Mouse (Mus musculus) liver, embryonic 13.5 days (tissue): Measurements from ENCODE around the gene Lmnb2. TPM values are rescaled to one million over a fixed set of nuclear protein-coding genes. Genes with fewer than 3 reads are reported as not detected.

Experiments
- ATAC-seq: fragments of 200-750 bp; cut with Nextera tagmentation; 2 replicates; pipeline ENCODE4 v1.8.0; 2017; ENCODE audit warnings: low read depth, mild to moderate bottlenecking, moderate number of reproducible peaks, moderate library complexity
- DNase-seq: peaks from one replicate; pipeline ENCODE4 v3.0.0; 2022
- H3K27ac ChIP-seq: fragments of 300-500 bp; sonication (generic); 2 replicates; pipeline ENCODE4 v1.5.1; 2015; ENCODE audit warnings: moderate library complexity, mild to moderate bottlenecking, inconsistent platforms
- H3K27me3 ChIP-seq: fragments of 300-500 bp; sonication (generic); 2 replicates; pipeline ENCODE4 v1.6.1; 2015; ENCODE audit warnings: mild to moderate bottlenecking, inconsistent platforms
- H3K36me3 ChIP-seq: fragments of 300-500 bp; sonication (generic); 2 replicates; pipeline ENCODE4 v1.6.1; 2015; ENCODE audit warnings: mild to moderate bottlenecking, inconsistent platforms
- H3K4me1 ChIP-seq: fragments of 300-500 bp; sonication (generic); replicated peaks from 2 replicates; pipeline ENCODE4 v1.6.1; 2015; ENCODE audit warnings: inconsistent platforms
- H3K4me2 ChIP-seq: fragments of 300-500 bp; sonication (generic); 2 replicates; pipeline ENCODE4 v1.6.1; 2015; ENCODE audit warnings: inconsistent platforms, mild to moderate bottlenecking, moderate library complexity
- H3K4me3 ChIP-seq: fragments of 300-500 bp; sonication (generic); replicated peaks from 2 replicates; pipeline ENCODE4 v1.5.1; 2015; ENCODE audit warnings: mild to moderate bottlenecking, inconsistent platforms
- H3K9ac ChIP-seq: fragments of 300-500 bp; sonication (generic); 2 replicates; pipeline ENCODE4 v1.6.1; 2015; ENCODE audit warnings: mild to moderate bottlenecking, inconsistent platforms
- H3K9me3 ChIP-seq: fragments of 300-500 bp; sonication (generic); replicated peaks from 2 replicates; pipeline ENCODE4 v1.6.1; 2016; ENCODE audit warnings: inconsistent platforms
- WGBS: fragments of 180-500 bp; shearing (Covaris S2); methylation state at CpG from one replicate; pipeline ENCODE4 v1.1.7; 2015; ENCODE audit not compliant: insufficient replicate concordance; 5-methylcytosine and 5-hydroxymethylcytosine counted together
- polyA plus RNA-seq: library from polyadenylated mRNA; unstranded; fragments of >200 nt; fragmentation: Nextera tagmentation; extraction: Ambion mirVana; gene quantifications from 2 replicates; pipeline ENCODE4 v1.2.1, GENCODE M21; 2015

Lmnb2 gene
- polyA plus RNA-seq, 1 experiment from 2014 or later: 14.0 TPM

GRCm38 (mm10) chr10:80896581-80897485, 21.2 kb downstream of the Lmnb2 start:
- Histone ChIP-seq H3K36me3 (peaks cover 21% of the 10 kb centered on the region), H3K4me3 (no peak overlapping the region), H3K9me3 (no peaks in the 10 kb centered on the region), H3K9ac (no peak overlapping the region), H3K4me2 (no peak overlapping the region), H3K27me3 (no peaks in the 10 kb centered on the region), H3K27ac (no peak overlapping the region), H3K4me1 (peaks cover 37% of the 10 kb centered on the region)
- ATAC-seq: no peak
- 64% methylated on average over 24 of the region's 24 CpGs for WGBS
- no peak for DNase-seq

GRCm38 (mm10) chr10:80895697-80896096, 22.3 kb downstream of the Lmnb2 start:
- H3K4me2 ChIP-seq: no peak overlapping the region
- H3K4me1 ChIP-seq: peaks cover 30% of the 10 kb centered on the region
- H3K9me3 ChIP-seq: no peaks in the 10 kb centered on the region
- no peak overlapping the region for H3K4me3 ChIP-seq
- ATAC-seq (no peak), DNase-seq (no peak)
- no peak overlapping the region for H3K9ac ChIP-seq
- peaks cover 3% of the 10 kb centered on the region for H3K27me3 ChIP-seq
- H3K27ac ChIP-seq: no peak overlapping the region
- 56% methylated on average over 6 of the region's 6 CpGs for WGBS
- peaks cover 21% of the 10 kb centered on the region for H3K36me3 ChIP-seq

GRCm38 (mm10) chr10:80895100-80895499, 22.9 kb downstream of the Lmnb2 start:
- no peaks in the 10 kb centered on the region for H3K9me3 ChIP-seq
- ATAC-seq: no peak

GRCm38 (mm10) chr10:80887181-80887580, 30.9 kb downstream of the Lmnb2 start:
- no peaks in the 10 kb centered on the region for H3K36me3 ChIP-seq
- H3K4me3 ChIP-seq: no peak overlapping the region
- peaks cover 51% of the 10 kb centered on the region for H3K27me3 ChIP-seq

More at GRCm38 (mm10) chr10:80895100-80895499, 22.9 kb downstream of the Lmnb2 start:
- H3K4me1 ChIP-seq: peaks cover 30% of the 10 kb centered on the region
- no peak overlapping the region for H3K9ac ChIP-seq
- no peak overlapping the region for H3K4me3 ChIP-seq
- H3K27me3 ChIP-seq: peaks cover 9% of the 10 kb centered on the region
- H3K4me2 ChIP-seq: no peak overlapping the region
- 79% methylated on average over 7 of the region's 7 CpGs for WGBS
- DNase-seq: no peak
- peaks cover 21% of the 10 kb centered on the region for H3K36me3 ChIP-seq
- no peak overlapping the region for H3K27ac ChIP-seq

GRCm38 (mm10) chr10:80881301-80881700, 36.7 kb downstream of the Lmnb2 start:
- H3K36me3 ChIP-seq: no peaks in the 10 kb centered on the region
- ATAC-seq (no peak), DNase-seq (peak; percentile 75)
- no peak overlapping the region for H3K9ac ChIP-seq
- peaks cover 11% of the 10 kb centered on the region for H3K27me3 ChIP-seq
- 17% methylated on average over 10 of the region's 10 CpGs for WGBS
- H3K4me1 ChIP-seq: peaks cover 43% of the 10 kb centered on the region
- H3K9me3 ChIP-seq: no peaks in the 10 kb centered on the region
- H3K27ac ChIP-seq: no peak overlapping the region
- no peak overlapping the region for H3K4me2 ChIP-seq
- no peak overlapping the region for H3K4me3 ChIP-seq

More at GRCm38 (mm10) chr10:80887181-80887580, 30.9 kb downstream of the Lmnb2 start:
- no peak overlapping the region for H3K4me2 ChIP-seq
- DNase-seq: no peak
- no peak for ATAC-seq
- no peaks in the 10 kb centered on the region for H3K4me1 ChIP-seq
- no peaks in the 10 kb centered on the region for H3K9me3 ChIP-seq
- no peak overlapping the region for H3K9ac ChIP-seq
- WGBS: 52% methylated on average over 11 of the region's 11 CpGs
- no peak overlapping the region for H3K27ac ChIP-seq

- Histone ChIP-seq H3K4me3 (no peak overlapping the region), H3K36me3 (no peaks in the 10 kb centered on the region), H3K4me1 (peaks cover 46% of the 10 kb centered on the region), H3K4me2 (peak overlapping the region; percentile 43), H3K9ac (0 out of 2 replicates have a peak overlapping the region, but pooled peaks have one; percentile 27), H3K9me3 (no peaks in the 10 kb centered on the region), H3K27me3 (peaks cover 10% of the 10 kb centered on the region), H3K27ac (peak overlapping the region; percentile 83)
- no peak for DNase-seq
- ATAC-seq: no peak
- 74% methylated on average over 2 of the region's 2 CpGs for WGBS
These were observed 37.1 kb downstream of the Lmnb2 start for GRCm38 (mm10) chr10:80880901-80881300.

GRCm38 (mm10) chr10:80880131-80880641, 37.9 kb downstream of the Lmnb2 start:
- Histone ChIP-seq H3K27me3 (peaks cover 4% of the 10 kb centered on the region; the same call in 1 of the 2 replicates), H3K4me2 (peak overlapping the region; percentile 43), H3K27ac (peak overlapping the region; percentile 83), H3K4me3 (0 out of 2 replicates have a peak overlapping the region, but pooled peaks have one; percentile 2), H3K9me3 (no peaks in the 10 kb centered on the region), H3K36me3 (no peaks in the 10 kb centered on the region), H3K4me1 (peaks cover 49% of the 10 kb centered on the region), H3K9ac (peak overlapping the region; percentile 40)
- ATAC-seq: peak; percentile 93
- DNase-seq: peak; percentile 76
- 3% methylated on average over 5 of the region's 5 CpGs for WGBS

GRCm38 (mm10) chr10:80876594-80876993, 41.5 kb downstream of the Lmnb2 start:
- 30% methylated on average over 3 of the region's 3 CpGs for WGBS
- Histone ChIP-seq H3K4me2 (no peak overlapping the region), H3K4me3 (no peak overlapping the region), H3K9ac (peak overlapping the region; percentile 54; the same call in 1 of the 2 replicates), H3K4me1 (peaks cover 49% of the 10 kb centered on the region), H3K27me3 (peaks cover 12% of the 10 kb centered on the region), H3K36me3 (no peaks in the 10 kb centered on the region), H3K27ac (peak overlapping the region; percentile 61), H3K9me3 (no peaks in the 10 kb centered on the region)
- ATAC-seq: no peak
- DNase-seq: no peak

GRCm38 (mm10) chr10:80876028-80876427, 42.0 kb downstream of the Lmnb2 start:
- ATAC-seq (no peak), DNase-seq (peak; percentile 60)
- WGBS: 29% methylated on average over 5 of the region's 5 CpGs
- H3K27me3 ChIP-seq: peaks cover 14% of the 10 kb centered on the region
- no peaks in the 10 kb centered on the region for H3K36me3 ChIP-seq
- H3K27ac ChIP-seq: peak overlapping the region; percentile 61
- H3K9me3 ChIP-seq: no peaks in the 10 kb centered on the region
- H3K4me2 ChIP-seq: no peak overlapping the region
- peaks cover 49% of the 10 kb centered on the region for H3K4me1 ChIP-seq
- H3K9ac ChIP-seq: peak overlapping the region; percentile 54; the same call in 1 of the 2 replicates
- no peak overlapping the region for H3K4me3 ChIP-seq

GRCm38 (mm10) chr10:80874035-80874434, 44.0 kb downstream of the Lmnb2 start:
- H3K27ac ChIP-seq: peak overlapping the region; percentile 18; the same call in 1 of the 2 replicates
- no peak overlapping the region for H3K4me3 ChIP-seq
- no peak for DNase-seq
- H3K9ac ChIP-seq: no peak overlapping the region
- no peaks in the 10 kb centered on the region for H3K9me3 ChIP-seq
- no peaks in the 10 kb centered on the region for H3K36me3 ChIP-seq
- H3K27me3 ChIP-seq: peaks cover 14% of the 10 kb centered on the region
- 67% methylated on average over 9 of the region's 9 CpGs for WGBS
- ATAC-seq: no peak
- no peak overlapping the region for H3K4me2 ChIP-seq
- peaks cover 29% of the 10 kb centered on the region for H3K4me1 ChIP-seq

GRCm38 (mm10) chr10:80871581-80871980, 46.5 kb downstream of the Lmnb2 start, which contains the start of gene Tmprss9:
Tmprss9 (plus strand) TSS chr10:80871848.
- no peaks in the 10 kb centered on the region for H3K9me3 ChIP-seq
- no peak within 1 kb of the TSS for H3K27ac ChIP-seq
- ATAC-seq: no peak
- H3K27me3 ChIP-seq: peaks cover 14% of the 10 kb centered on the region
- H3K36me3 ChIP-seq: peaks cover 24% of the 10 kb centered on the region
- no peak within 1 kb of the TSS for H3K4me3 ChIP-seq
- no peak within 1 kb of the TSS for H3K4me2 ChIP-seq
- DNase-seq: no peak
- 28% methylated on average over 9 of the region's 9 CpGs for WGBS
- no peak within 1 kb of the TSS for H3K9ac ChIP-seq
- peaks cover 9% of the 10 kb centered on the region for H3K4me1 ChIP-seq
